Mouse (Mus musculus): ENCODE measurements around the gene Nin.

DNA sequence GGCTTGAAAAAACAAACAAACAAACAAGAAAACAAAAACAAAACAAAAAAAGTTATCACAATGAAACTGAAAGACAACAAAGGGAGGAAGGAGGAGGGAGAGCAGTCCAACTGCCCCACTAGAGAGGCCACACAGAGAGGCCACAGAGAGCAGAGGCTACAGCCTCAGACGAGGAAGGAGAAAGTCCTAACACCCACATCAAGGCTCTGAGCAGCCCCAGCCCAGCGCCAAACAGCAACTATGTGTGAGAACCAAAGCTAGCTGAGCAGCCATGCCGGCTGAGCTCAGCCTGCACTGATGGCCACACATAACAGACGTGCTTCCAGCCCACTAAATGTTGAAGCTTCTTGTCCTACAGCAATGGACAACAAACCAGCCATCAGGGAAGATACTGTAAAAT lies 26.4 kb upstream of the Nin start:
- TF ChIP-seq ELF1 (IDR thresholded peaks at IDR 0.05; ENCODE audit: low read depth, low read length) = no peak
- TF ChIP-seq POLR2A (IDR thresholded peaks at IDR 0.05; ENCODE audit: low read depth, low read length) = no peak
- no peak for TF ChIP-seq CTCF (conservative IDR thresholded peaks at IDR 0.05 in 1 of 2, IDR thresholded peaks at IDR 0.05 in 1 of 2; ENCODE audit: low read depth in 2 of 2, low read length in 2 of 2)
- TF ChIP-seq HCFC1 (IDR thresholded peaks at IDR 0.05; ENCODE audit: low read depth, low read length) = no peak
- TF ChIP-seq EP300 (IDR thresholded peaks at IDR 0.05; ENCODE audit: low read length) = no peak
- TF ChIP-seq MAZ (IDR thresholded peaks at IDR 0.05; ENCODE audit: low read depth, low read length) = no peak
- no peak for TF ChIP-seq ZC3H11A (IDR thresholded peaks at IDR 0.05; ENCODE audit: low read depth, low read length)
- TF ChIP-seq KAT2A (IDR thresholded peaks at IDR 0.05; ENCODE audit: insufficient replicate concordance, low read length) = no peak
- TF ChIP-seq ZNF384 (IDR thresholded peaks at IDR 0.05; ENCODE audit: low read depth, low read length) = no peak
- no peak for TF ChIP-seq TBP (conservative IDR thresholded peaks at IDR 0.05; ENCODE audit: low read depth, low read length)

All from CH12.LX (cell line).